Mouse (Mus musculus): ENCODE measurements around the gene Scd4. TPM values are rescaled to one million over a fixed set of nuclear protein-coding genes. Genes with fewer than 3 reads are reported as not detected.
A peak's percentile ranks its signal among the peaks of the same experiment; 100 is the strongest.
"Not testable (repeated sequence)": the region's sequence is repeated elsewhere in the genome, so short reads cannot be mapped to it uniquely, and the experiment has no call there.

The Scd4 gene
- polyA plus RNA-seq, 1 experiment from 2014 or later: 0.09 TPM

DNA sequence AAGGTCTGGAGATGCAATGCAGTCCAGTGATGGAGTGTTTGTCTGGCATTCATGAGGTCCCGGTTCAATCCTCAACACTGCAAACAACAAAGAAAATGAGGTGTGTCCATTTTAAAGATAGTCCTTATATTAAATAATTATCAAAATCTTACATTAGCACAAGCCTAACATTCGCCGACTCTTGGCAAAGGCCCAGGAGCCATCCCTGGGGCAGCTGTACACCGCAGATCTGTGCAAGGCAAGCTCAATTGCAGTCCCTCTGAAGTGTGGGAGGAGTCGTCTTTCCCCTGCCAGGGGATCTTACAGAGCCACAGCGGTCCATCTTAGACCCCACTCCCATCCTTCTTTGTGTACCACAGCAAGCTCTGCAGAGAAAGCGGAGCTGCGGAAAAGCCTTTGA is 25.8 kb downstream of the Scd4 start:
- no peaks in the 10 kb centered on the region for H3K9me3 ChIP-seq (ENCODE audit: control insufficient read depth, low read length)
- no peaks in the 10 kb centered on the region for H3K36me3 ChIP-seq (ENCODE audit: control insufficient read depth, insufficient read depth, low read length)
- H3K4me3 ChIP-seq (ENCODE audit: low read length): no peak overlapping the region
- WGBS: 55% methylated on average over 8 of the region's 8 CpGs
- no peak overlapping the region for H3K4me2 ChIP-seq (ENCODE audit: low read depth, low read length)
- H3K27ac ChIP-seq (ENCODE audit: low read length): no peak overlapping the region
- H3K9ac ChIP-seq (ENCODE audit: low read depth, low read length): no peak overlapping the region
- no peaks in the 10 kb centered on the region for H3K27me3 ChIP-seq (replicated peaks; ENCODE audit: control insufficient read depth, insufficient read depth, low read length)
- H3K4me1 ChIP-seq (ENCODE audit: control insufficient read depth, insufficient read depth, low read length): peaks cover 4% of the 10 kb centered on the region; the same call in 1 of the 2 replicates
- ATAC-seq: no peak

DNA sequence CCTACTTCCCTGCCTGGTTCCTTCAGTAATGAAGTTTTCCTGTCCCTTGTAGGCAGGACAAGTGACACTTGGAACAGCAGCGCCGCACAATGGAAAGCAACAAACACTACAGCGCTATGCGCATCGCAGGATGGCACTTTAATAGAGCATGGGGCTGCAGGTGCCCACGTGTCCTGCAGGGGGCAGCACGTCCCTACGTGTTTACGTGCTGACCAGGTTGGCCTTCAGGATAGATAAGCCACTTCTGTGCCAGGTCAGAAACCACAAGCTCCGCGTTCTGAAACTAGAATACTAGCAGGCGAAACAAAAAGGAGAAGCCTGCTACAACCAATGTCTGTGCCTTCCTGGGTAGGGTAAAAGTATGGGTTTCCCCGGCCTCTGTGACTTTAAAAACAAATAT is 30.6 kb downstream of the Scd4 start:
- WGBS: 26% methylated on average over 13 of the region's 13 CpGs
- no peak overlapping the region for H3K9ac ChIP-seq (ENCODE audit: low read depth, low read length)
- no peaks in the 10 kb centered on the region for H3K27me3 ChIP-seq (replicated peaks; ENCODE audit: control insufficient read depth, insufficient read depth, low read length)
- H3K9me3 ChIP-seq (ENCODE audit: control insufficient read depth, low read length): no peaks in the 10 kb centered on the region
- H3K4me3 ChIP-seq (ENCODE audit: low read length): no peak overlapping the region
- H3K4me2 ChIP-seq (ENCODE audit: low read depth, low read length): 0 out of 2 replicates have a peak overlapping the region, but pooled peaks have one; percentile 12
- peaks cover 4% of the 10 kb centered on the region; the same call in 1 of the 2 replicates for H3K4me1 ChIP-seq (ENCODE audit: control insufficient read depth, insufficient read depth, low read length)
- H3K27ac ChIP-seq (ENCODE audit: low read length): no peak overlapping the region
- no peaks in the 10 kb centered on the region for H3K36me3 ChIP-seq (ENCODE audit: control insufficient read depth, insufficient read depth, low read length)
- ATAC-seq: peak; percentile 44; the same call in 1 of the 2 replicates

DNA sequence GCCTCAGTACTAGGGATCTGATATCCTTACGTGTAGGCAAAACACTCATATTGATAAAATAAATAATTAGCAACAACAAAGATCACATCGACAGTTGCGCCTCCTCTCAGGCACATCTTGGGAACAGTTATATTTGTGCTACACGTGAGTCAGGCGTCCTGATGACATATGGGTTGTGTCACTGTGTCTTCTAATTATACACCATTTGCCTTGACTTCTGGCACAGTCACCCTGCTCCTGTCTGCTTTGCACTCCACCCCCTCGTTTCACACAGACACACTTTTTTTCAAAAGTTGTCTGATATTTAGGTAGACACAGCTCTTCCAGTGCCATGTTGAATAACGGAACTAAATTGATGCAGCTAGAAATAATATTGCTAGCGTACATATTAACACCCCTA is 31.1 kb downstream of the Scd4 start:
- no peak overlapping the region for H3K27ac ChIP-seq (ENCODE audit: low read length)
- peaks cover 4% of the 10 kb centered on the region; the same call in 1 of the 2 replicates for H3K4me1 ChIP-seq (ENCODE audit: control insufficient read depth, insufficient read depth, low read length)
- ATAC-seq: no peak
- H3K4me3 ChIP-seq (ENCODE audit: low read length): no peak overlapping the region
- H3K36me3 ChIP-seq (ENCODE audit: control insufficient read depth, insufficient read depth, low read length): no peaks in the 10 kb centered on the region
- H3K27me3 ChIP-seq (replicated peaks; ENCODE audit: control insufficient read depth, insufficient read depth, low read length): no peaks in the 10 kb centered on the region
- no peak overlapping the region for H3K4me2 ChIP-seq (ENCODE audit: low read depth, low read length)
- H3K9me3 ChIP-seq (ENCODE audit: control insufficient read depth, low read length): no peaks in the 10 kb centered on the region
- no peak overlapping the region for H3K9ac ChIP-seq (ENCODE audit: low read depth, low read length)
- WGBS: 77% methylated on average over 8 of the region's 8 CpGs

DNA sequence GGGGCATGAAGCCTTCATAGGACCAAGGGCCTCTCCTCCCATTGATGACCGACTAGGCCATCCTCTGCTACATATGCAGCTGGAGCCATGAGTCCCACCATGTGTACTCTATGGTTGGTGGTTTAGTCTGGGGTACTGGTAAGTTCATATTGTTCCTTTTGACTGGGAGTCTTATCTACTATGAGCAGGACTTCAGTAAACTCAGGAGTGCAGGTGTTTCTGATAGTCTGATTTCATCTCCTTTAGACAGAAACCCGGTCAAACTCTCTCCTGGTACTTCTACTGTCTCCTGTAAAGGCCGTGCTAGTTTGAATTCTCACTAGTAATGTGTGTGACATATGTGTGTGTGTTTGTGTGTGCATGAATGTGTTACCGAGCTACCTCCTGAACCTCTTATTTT is 32.8 kb downstream of the Scd4 start:
- Histone ChIP-seq H3K36me3 (ENCODE audit: control insufficient read depth, insufficient read depth, low read length) (no peaks in the 10 kb centered on the region), H3K27me3 (replicated peaks; ENCODE audit: control insufficient read depth, insufficient read depth, low read length) (no peaks in the 10 kb centered on the region), H3K4me3 (ENCODE audit: low read length) (no peak overlapping the region), H3K27ac (ENCODE audit: low read length) (no peak overlapping the region), H3K4me1 (ENCODE audit: control insufficient read depth, insufficient read depth, low read length) (peaks cover 4% of the 10 kb centered on the region; the same call in 1 of the 2 replicates), H3K9me3 (ENCODE audit: control insufficient read depth, low read length) (no peaks in the 10 kb centered on the region), H3K4me2 (ENCODE audit: low read depth, low read length) (no peak overlapping the region), H3K9ac (ENCODE audit: low read depth, low read length) (no peak overlapping the region)
- no peak for ATAC-seq
- WGBS: 85% methylated on average over 4 of the region's 4 CpGs

DNA sequence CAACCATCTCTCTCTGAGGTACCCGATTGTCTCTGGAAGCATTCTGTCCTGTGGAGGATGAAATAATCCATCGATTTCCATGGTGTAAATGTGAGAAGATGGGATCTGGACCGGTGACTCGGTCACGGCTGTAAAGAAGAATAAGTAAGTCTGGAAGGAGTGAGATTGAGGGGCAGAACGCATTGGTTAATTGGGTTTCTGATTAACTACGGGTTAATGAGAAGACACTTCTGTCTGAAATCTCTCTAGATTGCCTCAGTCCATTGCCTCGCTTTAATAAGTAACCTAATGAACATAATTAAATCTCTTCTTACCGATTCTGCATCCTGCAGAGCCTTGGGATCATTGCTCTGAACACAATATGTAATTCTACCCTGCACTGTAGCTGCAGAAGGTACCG is 34.2 kb downstream of the Scd4 start:
- ATAC-seq; H3K4me2 ChIP-seq (ENCODE audit: low read depth, low read length); H3K27ac ChIP-seq (ENCODE audit: low read length); H3K4me1 ChIP-seq (ENCODE audit: control insufficient read depth, insufficient read depth, low read length); H3K9ac ChIP-seq (ENCODE audit: low read depth, low read length); H3K4me3 ChIP-seq (ENCODE audit: low read length); H3K27me3 ChIP-seq (replicated peaks; ENCODE audit: control insufficient read depth, insufficient read depth, low read length); H3K9me3 ChIP-seq (ENCODE audit: control insufficient read depth, low read length); H3K36me3 ChIP-seq (ENCODE audit: control insufficient read depth, insufficient read depth, low read length): not testable (repeated sequence)
- WGBS: 74% methylated on average over 10 of the region's 10 CpGs

DNA sequence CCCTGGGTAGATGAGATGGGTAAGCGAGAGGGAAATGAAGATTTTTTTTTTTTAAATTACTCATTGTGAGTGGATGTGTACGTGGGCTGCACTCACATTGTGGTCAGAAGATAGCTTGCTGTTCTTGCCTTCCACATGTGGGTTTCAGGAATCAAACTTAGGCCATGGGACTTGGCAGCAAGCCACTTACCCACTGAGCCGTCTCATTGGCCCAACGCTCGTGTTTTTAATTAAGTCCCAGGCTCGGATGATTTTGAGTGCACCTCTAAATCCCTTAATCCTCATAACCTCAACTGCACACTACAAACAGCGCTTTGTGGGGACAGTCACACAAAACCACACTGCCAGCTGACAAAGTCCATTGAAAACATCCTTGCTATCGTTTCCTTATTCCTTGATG is 36.5 kb downstream of the Scd4 start:
- 78% methylated on average over 8 of the region's 8 CpGs for WGBS
- no peak overlapping the region for H3K9ac ChIP-seq (ENCODE audit: low read depth, low read length)
- no peaks in the 10 kb centered on the region for H3K4me1 ChIP-seq (ENCODE audit: control insufficient read depth, insufficient read depth, low read length)

DNA sequence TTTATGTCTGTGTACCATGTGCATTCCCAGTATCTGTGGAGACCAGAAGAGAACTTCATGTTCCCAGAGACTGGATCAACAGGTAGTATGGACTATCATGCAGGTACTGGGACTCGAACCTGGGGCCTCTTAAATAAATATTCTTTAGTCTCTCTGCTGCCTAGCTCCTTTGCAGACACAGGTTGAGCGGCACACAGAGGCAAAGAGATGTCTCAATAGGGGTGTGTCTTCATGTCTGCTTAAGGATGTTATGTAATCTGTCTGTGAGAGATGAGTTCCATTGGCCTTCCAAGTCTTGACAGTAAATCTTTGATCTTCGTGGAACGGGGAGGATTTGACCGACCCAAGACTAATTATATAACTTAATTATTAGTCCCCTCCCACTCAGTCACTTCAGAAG is 37.3 kb downstream of the Scd4 start:
- H3K9ac ChIP-seq (ENCODE audit: low read depth, low read length): no peak overlapping the region
- H3K9me3 ChIP-seq (ENCODE audit: control insufficient read depth, low read length): no peaks in the 10 kb centered on the region
- no peak overlapping the region for H3K4me2 ChIP-seq (ENCODE audit: low read depth, low read length)
- H3K36me3 ChIP-seq (ENCODE audit: control insufficient read depth, insufficient read depth, low read length): no peaks in the 10 kb centered on the region
- ATAC-seq: no peak
- H3K27ac ChIP-seq (ENCODE audit: low read length): no peak overlapping the region
- 84% methylated on average over 5 of the region's 5 CpGs for WGBS
- H3K27me3 ChIP-seq (replicated peaks; ENCODE audit: control insufficient read depth, insufficient read depth, low read length): no peaks in the 10 kb centered on the region
- no peaks in the 10 kb centered on the region for H3K4me1 ChIP-seq (ENCODE audit: control insufficient read depth, insufficient read depth, low read length)
- no peak overlapping the region for H3K4me3 ChIP-seq (ENCODE audit: low read length)

More for the DNA sequence above, 36.5 kb downstream of the Scd4 start:
- ATAC-seq: no peak
- no peaks in the 10 kb centered on the region for H3K36me3 ChIP-seq (ENCODE audit: control insufficient read depth, insufficient read depth, low read length)
- no peaks in the 10 kb centered on the region for H3K27me3 ChIP-seq (replicated peaks; ENCODE audit: control insufficient read depth, insufficient read depth, low read length)
- no peak overlapping the region for H3K4me2 ChIP-seq (ENCODE audit: low read depth, low read length)
- H3K9me3 ChIP-seq (ENCODE audit: control insufficient read depth, low read length): no peaks in the 10 kb centered on the region
- H3K4me3 ChIP-seq (ENCODE audit: low read length): no peak overlapping the region
- H3K27ac ChIP-seq (ENCODE audit: low read length): no peak overlapping the region

DNA sequence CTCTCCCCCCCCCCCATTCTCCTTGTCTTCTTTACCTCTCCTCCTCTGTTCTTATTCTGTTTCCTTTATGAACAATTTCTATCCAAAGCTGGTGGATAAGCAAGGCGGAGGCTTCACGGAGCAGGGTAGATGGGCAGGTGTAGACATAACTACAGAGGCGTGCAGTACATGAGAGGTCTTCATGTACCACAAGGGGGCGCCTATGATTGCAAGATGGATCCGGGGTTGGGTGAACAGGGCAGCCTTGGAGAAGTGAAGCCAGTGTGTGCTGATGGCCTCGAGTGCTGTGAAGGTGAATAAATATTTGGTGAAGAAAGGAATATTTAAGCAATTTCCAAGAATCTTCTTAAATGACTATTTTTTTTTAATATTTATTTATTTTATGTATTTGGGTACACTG is 40.1 kb downstream of the Scd4 start:
- H3K9ac ChIP-seq (ENCODE audit: low read depth, low read length): no peak overlapping the region
- H3K9me3 ChIP-seq (ENCODE audit: control insufficient read depth, low read length): no peaks in the 10 kb centered on the region
- no peak overlapping the region for H3K4me3 ChIP-seq (ENCODE audit: low read length)
- ATAC-seq: peak; percentile 74; the same call in 1 of the 2 replicates
- 0 out of 2 replicates have a peak, but pooled peaks cover 1% of the 10 kb centered on the region for H3K4me1 ChIP-seq (ENCODE audit: control insufficient read depth, insufficient read depth, low read length)
- H3K27me3 ChIP-seq (replicated peaks; ENCODE audit: control insufficient read depth, insufficient read depth, low read length): no peaks in the 10 kb centered on the region
- H3K36me3 ChIP-seq (ENCODE audit: control insufficient read depth, insufficient read depth, low read length): no peaks in the 10 kb centered on the region
- WGBS: 14% methylated on average over 6 of the region's 6 CpGs
- H3K4me2 ChIP-seq (ENCODE audit: low read depth, low read length): no peak overlapping the region
- no peak overlapping the region for H3K27ac ChIP-seq (ENCODE audit: low read length)

DNA sequence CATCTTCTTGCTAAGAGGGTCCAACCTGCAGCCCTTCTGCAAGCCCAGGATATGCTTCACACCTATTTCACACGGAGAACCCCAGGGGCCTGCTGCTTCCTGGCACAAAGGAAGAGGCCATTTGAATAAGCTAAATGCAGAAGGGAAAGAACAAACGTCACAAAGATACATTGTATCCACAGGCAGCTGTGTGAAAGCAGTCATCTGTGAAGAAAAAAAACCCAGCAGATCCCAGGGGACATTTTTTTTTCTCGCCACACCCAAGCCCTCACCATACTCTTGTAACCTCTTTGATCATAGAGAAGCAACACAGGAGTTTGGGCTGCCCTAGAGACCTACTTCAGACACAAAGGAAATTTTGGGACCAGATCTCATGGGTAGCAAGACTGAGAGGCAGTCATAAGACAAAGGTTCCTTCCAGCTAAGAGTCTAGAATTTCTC is 43.6 kb downstream of the Scd4 start:
- WGBS: 53% methylated on average over 3 of the region's 3 CpGs
- no peak for ATAC-seq
- no peaks in the 10 kb centered on the region for H3K27me3 ChIP-seq (replicated peaks; ENCODE audit: control insufficient read depth, insufficient read depth, low read length)
- H3K36me3 ChIP-seq (ENCODE audit: control insufficient read depth, insufficient read depth, low read length): no peaks in the 10 kb centered on the region
- 0 out of 2 replicates have a peak, but pooled peaks cover 2% of the 10 kb centered on the region for H3K4me1 ChIP-seq (ENCODE audit: control insufficient read depth, insufficient read depth, low read length)
- H3K27ac ChIP-seq (ENCODE audit: low read length): no peak overlapping the region
- H3K4me2 ChIP-seq (ENCODE audit: low read depth, low read length): no peak overlapping the region
- H3K9me3 ChIP-seq (ENCODE audit: control insufficient read depth, low read length): no peaks in the 10 kb centered on the region
- H3K9ac ChIP-seq (ENCODE audit: low read depth, low read length): no peak overlapping the region
- H3K4me3 ChIP-seq (ENCODE audit: low read length): no peak overlapping the region

Measured in intestine, embryonic 16.5 days (tissue).